Mouse (Mus musculus) CD8-positive naive resting alpha-beta T cell, adult 2 months (primary cell): ENCODE measurements around the gene Mdm2.

Source experiments
- DNase-seq, 2 experiments: peaks; one replicate each; pipeline ENCODE4 v3.0.0; 2022; ENCODE audit warnings: low read depth in 2 of 2, low spot score in 2 of 2

The Mdm2 gene

DNA sequence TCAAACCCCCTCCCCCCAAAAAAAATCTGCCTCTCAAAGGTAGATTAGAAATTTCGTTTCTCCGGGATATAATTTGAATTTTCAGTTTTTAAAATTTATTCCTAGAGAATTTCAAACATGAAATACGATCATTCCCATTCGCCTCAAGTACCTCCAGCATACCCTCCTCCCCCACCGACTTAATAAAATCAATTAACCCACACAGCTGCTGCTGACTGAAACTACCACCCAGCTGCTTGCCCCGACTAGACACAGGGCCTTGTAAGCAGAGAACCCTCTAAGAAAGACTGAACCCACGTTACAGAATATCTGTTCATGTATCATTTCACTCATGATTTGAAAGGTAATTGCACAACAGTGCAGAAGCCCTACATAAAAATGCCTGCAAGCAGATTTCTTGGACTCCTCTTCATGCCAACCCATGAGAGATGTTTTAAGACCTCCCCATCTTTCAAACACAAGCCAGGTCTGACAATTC, 65.0 kb downstream of the Mdm2 start:
- no peak for DNase-seq

- DNase-seq = no peak
These were observed 65.7 kb downstream of the Mdm2 start for GRCm38 (mm10) chr10:117644828-117645227.

GRCm38 (mm10) chr10:117644429-117644748, 66.2 kb downstream of the Mdm2 start:
- no peak for DNase-seq

- no peak for DNase-seq
These were observed 66.7 kb downstream of the Mdm2 start for GRCm38 (mm10) chr10:117643711-117644428.

GRCm38 (mm10) chr10:117643302-117643701, 67.3 kb downstream of the Mdm2 start:
- DNase-seq = no peak

GRCm38 (mm10) chr10:117642491-117643262, 67.9 kb downstream of the Mdm2 start:
- DNase-seq = no peak

GRCm38 (mm10) chr10:117642201-117642450, 68.4 kb downstream of the Mdm2 start:
- DNase-seq = no peak

DNA sequence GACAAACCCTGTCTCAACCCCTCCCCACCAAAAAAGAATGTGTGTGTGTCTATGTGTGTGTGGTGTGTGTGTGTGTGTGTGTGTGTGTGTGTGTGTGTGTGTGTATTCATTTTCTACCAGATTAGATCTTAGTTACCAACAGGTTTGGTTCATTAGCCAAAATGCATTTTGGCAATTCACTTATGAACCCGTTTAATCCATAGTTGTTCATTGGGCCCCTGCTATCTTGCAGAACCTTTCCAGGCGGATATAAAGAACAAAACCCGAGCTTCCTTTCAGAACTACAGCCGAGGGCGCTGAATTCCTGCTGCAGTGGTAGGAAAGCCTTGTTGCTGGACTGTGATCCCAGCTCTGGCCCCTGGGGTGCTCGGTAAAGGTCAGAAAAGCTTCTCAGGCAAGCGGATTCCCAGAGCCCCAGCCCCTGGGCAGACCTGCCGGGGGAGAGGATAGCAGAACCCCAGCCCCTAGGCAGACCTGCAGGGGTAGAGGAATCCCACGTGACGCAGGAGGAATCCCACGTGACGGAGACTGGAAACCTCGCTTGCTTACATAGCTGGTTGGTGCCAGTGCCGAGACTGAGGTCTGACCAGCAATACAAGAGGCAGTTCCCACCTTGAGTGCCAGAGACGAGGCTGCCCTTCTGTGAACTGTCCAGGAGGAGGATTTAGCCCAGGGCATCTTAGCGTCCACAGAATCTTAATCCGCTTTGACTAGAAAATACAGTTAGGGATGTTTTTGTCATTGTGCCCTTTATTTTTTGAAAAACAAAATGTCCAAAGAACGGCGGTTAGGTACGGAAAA, 69.0 kb downstream of the Mdm2 start:
- no peak for DNase-seq

DNA sequence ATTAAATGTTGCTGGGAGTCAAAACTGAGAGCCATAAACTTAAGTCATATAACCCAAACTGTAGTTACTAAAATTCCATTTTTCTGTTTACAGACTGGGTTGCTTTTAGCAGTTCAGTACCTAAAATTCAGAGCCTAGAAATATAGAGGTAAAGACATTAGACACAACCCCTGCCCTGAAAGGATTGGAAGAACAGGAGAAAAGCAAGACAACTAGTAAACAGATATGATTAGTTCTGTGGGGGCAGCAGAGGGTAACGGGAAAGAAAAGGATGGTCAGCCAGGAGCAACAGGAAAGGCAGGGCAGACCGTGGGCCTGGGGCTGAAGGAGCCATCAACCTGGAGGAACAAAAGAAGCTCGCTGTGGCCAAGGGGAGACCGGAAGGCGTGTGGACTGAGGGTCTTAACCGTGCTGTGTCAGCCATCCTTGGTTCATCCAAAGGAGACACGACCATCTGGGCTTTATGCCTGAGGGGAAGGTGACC, 69.9 kb downstream of the Mdm2 start:
- no peak for DNase-seq

DNA sequence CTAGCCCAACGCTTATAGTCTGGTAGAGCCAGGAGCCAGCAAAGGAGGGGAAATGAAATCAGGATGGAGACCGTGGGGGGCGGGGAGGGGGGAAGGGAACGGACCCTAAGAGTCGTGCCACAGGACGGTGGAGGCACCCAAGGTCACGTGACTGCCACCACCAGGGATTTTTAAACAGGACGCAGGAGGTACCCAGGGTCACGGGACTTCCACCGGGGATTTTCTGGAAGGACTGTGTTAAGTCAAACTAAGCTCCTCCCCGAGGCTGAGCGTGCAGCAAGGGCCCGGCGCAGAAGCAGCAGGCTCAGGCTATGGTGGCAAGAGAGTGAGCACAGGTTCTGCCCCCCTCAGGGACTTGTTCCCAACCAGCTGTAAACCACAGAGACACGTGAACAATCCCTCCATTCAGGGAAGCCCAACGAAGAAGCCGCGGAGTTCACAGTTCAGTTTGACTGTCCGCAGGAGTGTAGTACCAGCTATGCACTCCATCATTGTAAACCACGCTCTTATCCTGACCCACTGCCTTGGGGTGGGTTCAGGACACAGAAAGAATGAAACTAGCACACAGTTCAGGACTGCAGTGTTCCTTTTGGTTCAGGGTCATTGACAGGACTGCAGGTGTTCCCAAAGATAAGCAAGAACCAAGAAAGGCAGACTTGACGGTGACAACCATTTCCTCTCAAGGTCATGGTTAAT, 70.5 kb downstream of the Mdm2 start:
- no peak for DNase-seq

GRCm38 (mm10) chr10:117639221-117639599, 71.3 kb downstream of the Mdm2 start:
- no peak for DNase-seq
